Mouse (Mus musculus) thymus, postnatal 4 days (tissue): ENCODE measurements at regions not wholly inside any gene's neighbourhood (a gene's known extent, or its start where the extent isn't known, plus 50 kb on each side); places are given as distances from the start of the nearest gene placed in this dataset.
A peak's percentile ranks its signal among the peaks of the same experiment; 100 is the strongest.

Experiments
- DNase-seq: peaks from one replicate; pipeline ENCODE4 v3.0.0; 2021

DNA sequence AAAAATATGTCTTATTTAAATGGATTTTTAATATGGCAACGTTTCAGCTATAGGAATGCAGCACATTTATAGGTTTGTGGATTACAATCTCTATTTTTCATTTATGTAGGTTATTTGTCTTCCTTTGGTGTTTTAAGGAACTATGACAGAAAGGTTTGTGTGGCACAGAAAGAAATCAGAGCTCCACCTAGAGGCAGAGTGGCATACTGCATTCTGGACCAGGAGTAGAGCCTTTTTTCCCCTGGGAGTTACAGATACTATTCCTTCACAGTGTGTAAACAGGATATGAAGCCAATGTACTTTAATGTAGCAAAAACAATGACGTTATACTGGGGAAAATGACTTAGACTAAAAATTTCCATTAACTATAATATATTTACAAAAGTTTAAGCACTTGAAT, 94.9 kb upstream of the St8sia4 start:
- DNase-seq, result peak; percentile 78

DNA sequence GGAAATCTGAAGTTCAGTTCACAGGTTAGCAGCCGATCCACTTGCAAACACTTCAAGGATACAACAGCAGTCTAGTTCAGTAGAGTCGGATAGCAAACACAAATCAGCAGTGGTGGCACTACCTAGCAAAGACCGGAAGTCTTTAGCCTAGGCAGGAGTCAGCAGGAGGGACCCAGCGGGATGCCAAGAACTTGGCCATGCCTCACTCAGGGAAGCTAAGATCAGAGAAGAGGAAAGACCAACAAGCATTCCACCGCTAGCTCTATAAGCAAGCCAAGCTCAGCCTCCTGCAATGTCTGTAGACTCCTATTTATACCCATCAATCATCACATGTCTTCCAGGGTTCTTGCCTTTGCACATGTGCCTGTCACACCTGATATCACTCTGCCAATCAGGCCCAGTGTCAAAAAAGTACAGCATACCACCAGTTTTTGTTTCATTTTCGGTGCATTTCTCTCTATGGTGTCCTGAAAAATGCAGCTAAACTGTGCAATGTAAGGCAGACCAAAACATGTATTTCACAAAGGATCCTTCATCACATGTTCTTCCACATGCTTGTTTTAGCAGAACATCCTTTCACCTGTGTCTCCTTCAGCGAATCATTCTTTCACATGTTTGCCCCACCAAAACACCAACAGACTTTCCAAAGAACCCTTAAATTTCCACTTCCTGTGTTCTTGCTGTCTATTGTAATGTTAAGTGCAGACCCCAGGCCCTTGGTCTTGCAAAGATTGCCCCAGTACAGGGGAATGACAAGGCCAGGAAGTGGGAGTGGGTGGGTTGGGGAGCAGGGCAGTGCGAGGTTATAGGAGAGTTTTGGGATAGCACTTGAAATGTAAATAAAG, 86.9 kb upstream of the St8sia4 start:
- no peak for DNase-seq

DNA sequence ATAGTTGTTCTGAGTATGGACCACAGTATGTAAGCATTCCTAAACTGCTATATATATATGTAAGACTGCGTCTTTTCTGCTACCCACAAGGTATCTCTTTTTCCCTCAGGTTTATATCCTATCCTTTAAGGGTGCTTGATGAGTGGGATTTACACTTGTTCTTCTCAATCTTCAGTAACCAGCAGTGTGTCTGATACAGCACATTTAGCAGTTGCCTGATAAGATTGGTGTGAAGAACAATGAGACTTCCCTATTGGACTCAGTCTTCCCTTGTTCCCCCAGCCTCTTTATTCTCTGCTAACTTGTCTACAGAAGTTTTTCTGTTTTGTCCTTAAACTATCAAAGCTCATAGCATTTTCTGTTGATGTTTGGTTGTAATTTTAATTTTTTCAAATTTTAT, 86.1 kb upstream of the St8sia4 start:
- DNase-seq, result no peak

DNA sequence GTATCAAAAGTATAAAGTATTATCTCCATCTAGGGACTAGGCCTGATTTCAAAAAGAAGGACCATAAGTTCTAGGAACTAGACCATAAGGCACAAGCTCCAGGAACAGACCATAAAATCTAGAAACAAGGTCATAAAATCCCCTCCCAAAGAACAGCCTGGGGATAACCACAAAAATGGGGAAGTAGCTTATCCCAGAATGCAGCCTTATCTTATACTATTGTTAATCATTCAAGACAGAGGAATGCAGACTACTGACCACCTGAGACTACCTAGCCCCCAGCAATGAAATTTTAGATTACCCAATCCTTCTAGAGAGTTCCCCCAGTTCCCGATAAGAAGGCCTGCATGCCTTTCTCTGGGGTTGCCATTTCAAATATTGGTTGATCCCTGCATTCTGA, 81.6 kb upstream of the St8sia4 start:
- DNase-seq, result no peak

DNA sequence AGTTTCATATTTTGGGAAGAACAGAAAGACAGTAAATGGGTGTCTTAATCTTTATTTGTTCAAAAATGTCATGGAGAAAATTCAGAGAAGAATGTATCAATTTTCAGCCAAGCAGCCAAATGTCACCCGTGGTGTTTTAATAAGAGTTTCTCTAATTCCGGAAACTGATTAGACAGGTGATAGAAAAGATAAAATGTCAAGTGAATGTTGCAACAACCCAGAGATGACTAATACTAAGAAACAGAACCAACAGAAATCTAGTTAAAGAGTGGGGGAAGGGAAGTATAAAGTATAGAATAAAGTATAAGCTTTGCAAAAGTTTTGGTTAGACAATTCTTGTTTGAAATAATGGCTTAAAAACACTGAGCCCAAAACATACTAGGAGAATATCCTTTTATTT, 79.9 kb upstream of the St8sia4 start:
- DNase-seq, result no peak

DNA sequence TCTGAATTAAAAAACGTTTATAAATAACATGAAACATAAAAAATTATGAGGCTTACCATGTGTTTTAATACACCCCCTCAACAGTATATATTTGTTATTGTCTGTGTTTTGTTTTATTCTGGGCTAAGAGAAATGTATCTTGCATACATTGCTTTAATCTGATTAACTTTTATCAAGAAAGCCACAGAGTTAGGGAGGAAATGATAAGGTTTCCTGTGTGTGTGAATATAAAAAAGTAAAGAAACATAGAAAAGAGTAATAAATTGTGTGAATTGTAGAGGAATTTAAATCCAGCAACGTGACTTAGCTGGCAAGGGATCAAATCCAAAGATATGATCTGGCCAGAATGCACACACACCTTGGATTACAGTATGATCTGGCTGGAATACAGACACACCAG, 77.1 kb upstream of the St8sia4 start:
- DNase-seq, result no peak

DNA sequence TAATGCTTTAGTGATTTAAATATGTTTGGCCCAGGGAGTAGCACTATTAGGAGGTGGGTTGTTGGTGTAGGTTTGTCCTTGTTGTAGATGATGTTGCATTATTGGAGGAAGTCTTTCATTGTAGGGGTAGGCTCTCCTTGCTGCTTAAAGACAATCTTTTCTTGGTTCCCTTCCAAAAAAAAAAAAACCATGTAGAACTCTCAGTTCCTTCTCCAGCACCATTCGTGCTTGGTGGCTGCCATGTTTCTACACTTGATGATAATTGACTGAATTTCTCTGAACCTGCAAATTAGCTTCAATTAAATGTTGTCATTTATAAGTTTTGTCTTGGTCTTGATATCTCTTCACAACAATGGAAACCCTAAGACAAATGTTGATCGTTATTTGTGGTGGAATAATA, 76.0 kb upstream of the St8sia4 start:
- DNase-seq, result no peak

DNA sequence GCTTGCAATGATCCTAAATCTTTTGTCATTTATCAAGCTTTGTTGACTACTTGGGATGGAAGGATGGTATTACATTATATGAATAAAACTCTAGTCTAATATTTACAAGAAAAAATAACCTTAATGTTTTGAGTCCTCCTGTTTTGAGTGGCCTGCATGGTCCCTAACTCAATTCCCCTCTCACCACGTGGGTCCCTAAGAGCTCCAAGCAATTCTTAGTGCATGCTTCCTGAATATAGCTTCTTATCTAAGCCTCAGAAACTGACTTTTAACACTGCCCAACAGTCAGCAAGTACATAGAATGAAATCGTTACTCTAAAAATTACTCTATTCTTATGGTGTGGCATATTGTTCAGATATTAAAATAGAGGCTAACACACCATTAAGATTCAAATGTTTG, 52.1 kb upstream of the St8sia4 start:
- DNase-seq, result no peak

DNA sequence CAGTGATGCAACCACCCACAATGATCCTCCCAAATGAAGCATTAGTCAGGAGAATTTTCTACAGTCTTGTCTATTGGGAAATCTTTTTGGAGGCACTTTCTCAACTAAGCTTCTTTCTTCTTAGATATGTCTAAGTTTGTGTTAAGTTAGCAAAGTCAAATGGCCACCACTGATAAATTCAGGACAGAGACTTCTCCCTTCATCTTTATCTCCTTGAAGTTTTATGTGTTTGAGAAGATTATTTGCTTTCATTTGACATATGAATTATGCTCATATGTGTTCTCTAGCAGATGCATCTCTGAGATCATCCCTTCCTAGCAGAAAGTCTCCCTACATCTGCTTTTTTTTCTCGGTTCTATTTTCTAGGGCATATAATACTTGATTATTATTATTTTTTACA, 51.4 kb upstream of the St8sia4 start:
- DNase-seq, result no peak
